Comparison of ENCODE assay signal across 17 mouse cellular contexts in the genomic region with DNA sequence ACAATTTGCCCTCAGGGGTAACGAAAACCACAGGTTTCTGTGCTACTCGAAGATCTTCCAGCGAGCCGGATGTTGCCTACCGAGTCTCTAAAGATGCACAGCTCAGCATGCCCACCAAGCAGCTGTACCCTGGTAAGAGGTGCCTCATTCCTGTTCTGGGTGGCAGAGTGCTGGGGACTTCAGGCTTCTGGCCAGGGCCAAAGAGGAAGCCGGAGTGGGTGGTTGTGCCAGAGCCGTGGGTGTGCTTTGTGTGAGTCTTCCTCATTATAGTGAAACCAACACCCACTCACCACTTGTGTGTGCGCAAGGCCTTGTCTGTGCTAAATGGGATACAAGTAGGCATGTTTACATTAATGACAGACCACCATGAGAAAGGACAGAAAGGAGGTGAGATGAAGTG.
"Had no signal": no experiment of that assay in that cellular context is flagged by ENCODE, and none has a peak within 500 bp of the region (broad histone marks: within the 10 kb centered on the region; RNA-seq: fewer than 3 reads in every experiment).

No protein-coding gene starts in this region.

- H3K27me3 ChIP-seq: limb, embryonic 15.5 days; neural tube, embryonic 15.5 days had no signal

- H3K9ac ChIP-seq: limb, embryonic 15.5 days; liver, embryonic 12.5 days; lung, embryonic 14.5 days; neural tube, embryonic 15.5 days had no signal

- ATAC-seq: intestine, embryonic 16.5 days; liver, embryonic 12.5 days had no signal

- H3K27ac ChIP-seq: kidney, postnatal 0 days; limb, embryonic 15.5 days; liver, embryonic 12.5 days; midbrain, embryonic 10.5 days; neural tube, embryonic 15.5 days had no signal

- H3K4me2 ChIP-seq: limb, embryonic 15.5 days; liver, embryonic 12.5 days; lung, embryonic 14.5 days; neural tube, embryonic 15.5 days had no signal

- H3K36me3 ChIP-seq: liver, embryonic 12.5 days; midbrain, embryonic 10.5 days; neural tube, embryonic 15.5 days had no signal

- H3K4me3 ChIP-seq: limb, embryonic 15.5 days; liver, embryonic 12.5 days; midbrain, embryonic 10.5 days; myocyte; neural tube, embryonic 15.5 days had no signal

- H3K9me3 ChIP-seq: limb, embryonic 15.5 days; liver, embryonic 12.5 days; midbrain, embryonic 10.5 days; neural tube, embryonic 15.5 days had no signal

- H3K4me1 ChIP-seq: liver, embryonic 12.5 days; midbrain, embryonic 10.5 days; neural tube, embryonic 15.5 days had no signal

- DNase-seq: kidney, adult 9 months; kidney, postnatal 36 days; layer of hippocampus, postnatal 36 days; lung, embryonic 14.5 days; lung, postnatal 14 days; midbrain, embryonic 14.5 days; right cerebral cortex, postnatal 4 days; spleen, adult 18-20 months; thymus, adult 18-20 months; thymus, postnatal 14 days had no signal
